Mouse (Mus musculus) forebrain, embryonic 14.5 days (tissue): ENCODE data around the gene Arpin. TPM values are rescaled to one million over a fixed set of nuclear protein-coding genes. Genes with fewer than 3 reads are reported as not detected.

Source experiments
- ATAC-seq: fragments of 200-750 bp; cut with Nextera tagmentation; 2 replicates; pipeline ENCODE4 v1.8.0; 2017; ENCODE audit warnings: mild to moderate bottlenecking, moderate library complexity
- DNase-seq: peaks from one replicate; pipeline ENCODE4 v3.0.0-alpha.2; 2015; ENCODE audit warnings: low spot score
- H3K27ac ChIP-seq: fragments of 300-500 bp; sonication (generic); 2 replicates; pipeline ENCODE4 v1.5.1; 2014; ENCODE audit warnings: low read depth, mild to moderate bottlenecking, control low read depth, low read length, moderate library complexity
- H3K27me3 ChIP-seq: fragments of 300-500 bp; sonication (generic); replicated peaks from 2 replicates; pipeline ENCODE4 v1.6.1; 2014; ENCODE audit warnings: low read length, control low read depth, mixed read lengths; ENCODE audit not compliant: control insufficient read depth, insufficient read depth
- H3K36me3 ChIP-seq: fragments of 300-500 bp; sonication (generic); 2 replicates; pipeline ENCODE4 v1.6.1; 2014; ENCODE audit warnings: low read length, control low read depth; ENCODE audit not compliant: control insufficient read depth, insufficient read depth
- H3K4me1 ChIP-seq: fragments of 300-500 bp; sonication (generic); 2 replicates; pipeline ENCODE4 v1.6.1; 2014; ENCODE audit warnings: antibody characterized with exemption, low read length, control low read depth; ENCODE audit not compliant: control insufficient read depth, insufficient read depth
- H3K4me2 ChIP-seq: fragments of 300-500 bp; sonication (generic); 2 replicates; pipeline ENCODE4 v1.6.1; 2014; ENCODE audit warnings: mild to moderate bottlenecking, control low read depth, low read length
- H3K4me3 ChIP-seq: fragments of 300-500 bp; sonication (generic); 2 replicates; pipeline ENCODE4 v1.5.1; 2014; ENCODE audit warnings: low read depth, low read length, control low read depth
- H3K9ac ChIP-seq: fragments of 300-500 bp; sonication (generic); 2 replicates; pipeline ENCODE4 v1.6.1; 2014; ENCODE audit warnings: mild to moderate bottlenecking, low read length, control low read depth, moderate library complexity
- H3K9me3 ChIP-seq: fragments of 300-500 bp; sonication (generic); replicated peaks from 2 replicates; pipeline ENCODE4 v1.6.1; 2016; ENCODE audit warnings: low read length, control low read depth, mixed read lengths; ENCODE audit not compliant: control insufficient read depth
- WGBS: fragments of 180-500 bp; shearing (Covaris S2); extraction: QIAGEN DNeasy Blood & Tissue Kit; methylation state at CpG from one replicate; pipeline ENCODE4 v1.1.7; 2014; 5-methylcytosine and 5-hydroxymethylcytosine counted together
- polyA plus RNA-seq: library from polyadenylated mRNA; unstranded; fragments of >200 nt; fragmentation: Nextera tagmentation; extraction: Ambion mirVana; gene quantifications from 2 replicates; pipeline ENCODE4 v1.2.1, GENCODE M21; 2014

Arpin gene
- polyA plus RNA-seq, 1 experiment from 2014 or later = 17.3 TPM

DNA sequence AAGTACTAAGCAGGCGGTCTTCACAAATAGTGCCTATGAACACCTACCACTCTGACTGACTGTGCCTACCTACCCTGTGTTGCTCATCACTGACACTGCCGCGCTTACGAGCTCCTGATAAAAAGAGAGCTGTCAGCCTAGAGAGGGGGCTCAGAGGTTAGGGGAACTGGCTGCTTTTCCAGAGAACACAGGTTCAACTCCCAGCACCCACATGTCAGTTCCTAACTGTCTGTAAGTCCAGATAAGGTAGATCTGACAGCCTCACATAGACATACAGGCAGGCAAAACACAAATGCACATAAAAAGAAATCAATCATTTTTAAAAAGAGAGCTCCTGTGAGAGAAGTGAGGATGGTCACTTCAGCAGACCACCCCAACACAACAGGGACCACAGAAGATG is 30.0 kb downstream of the Arpin start:
- no peak overlapping the region for H3K4me2 ChIP-seq
- no peaks in the 10 kb centered on the region for H3K4me1 ChIP-seq
- peaks cover 82% of the 10 kb centered on the region for H3K36me3 ChIP-seq
- no peak overlapping the region for H3K27ac ChIP-seq
- DNase-seq = no peak
- no peak for ATAC-seq
- no peak overlapping the region for H3K4me3 ChIP-seq
- no peaks in the 10 kb centered on the region for H3K9me3 ChIP-seq
- H3K27me3 ChIP-seq = no peaks in the 10 kb centered on the region
- no peak overlapping the region for H3K9ac ChIP-seq
- WGBS = 97% methylated on average over 4 of the region's 4 CpGs

DNA sequence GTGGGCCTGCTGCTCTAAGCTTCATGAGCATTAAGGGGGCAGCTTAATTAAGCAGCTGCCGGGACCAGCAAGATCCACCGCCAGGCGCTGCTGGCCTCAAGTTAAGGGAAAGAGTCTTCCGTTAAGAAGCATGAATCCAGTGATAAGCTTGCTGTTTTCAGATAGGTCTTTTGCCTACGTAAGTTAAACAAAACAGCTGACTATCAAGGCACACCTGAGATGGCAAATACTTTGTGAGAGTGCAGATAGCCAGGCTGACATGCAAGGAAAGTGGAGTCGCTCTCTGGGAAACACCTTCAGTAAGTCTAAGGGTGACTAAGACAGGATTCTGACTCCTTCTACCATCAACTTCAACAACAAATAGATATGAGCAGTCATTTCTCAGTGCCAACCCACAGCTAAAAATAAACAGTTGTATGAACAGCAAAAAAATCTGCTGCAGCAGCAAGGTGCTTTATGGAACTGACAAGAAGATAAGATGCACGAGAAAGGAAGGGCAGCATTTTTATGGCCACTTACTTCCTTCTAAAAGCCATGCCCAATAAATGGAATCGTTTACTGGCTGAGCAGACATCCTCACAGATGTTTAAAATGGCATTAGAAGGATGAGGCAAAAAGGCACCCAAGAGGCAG is 31.9 kb downstream of the Arpin start:
- Histone ChIP-seq H3K9ac (no peak overlapping the region), H3K4me3 (no peak overlapping the region), H3K4me2 (no peak overlapping the region), H3K27me3 (no peaks in the 10 kb centered on the region), H3K36me3 (peaks cover 75% of the 10 kb centered on the region), H3K4me1 (no peaks in the 10 kb centered on the region), H3K9me3 (no peaks in the 10 kb centered on the region), H3K27ac (no peak overlapping the region)
- DNase-seq (no peak), ATAC-seq (no peak)
- WGBS = 91% methylated on average over 8 of the region's 8 CpGs

DNA sequence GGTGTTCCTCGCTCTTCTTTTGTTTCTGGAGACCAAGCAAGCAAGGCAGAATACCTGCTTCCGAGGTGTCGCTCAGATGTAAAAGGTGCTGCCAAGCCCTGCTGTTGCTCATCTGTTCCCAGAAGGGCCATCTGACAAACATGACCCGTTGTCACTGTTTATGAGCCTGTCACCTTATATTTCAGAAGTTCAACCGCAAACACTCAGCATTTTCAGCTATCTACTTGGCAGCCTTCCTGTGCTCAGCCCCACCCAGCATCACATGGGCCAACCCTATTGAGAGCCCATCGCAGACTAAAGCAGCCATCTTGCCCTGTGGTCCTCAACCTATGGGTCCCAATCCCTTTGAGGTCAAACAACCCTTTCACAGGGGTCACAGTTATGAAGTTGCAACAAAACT is 34.4 kb downstream of the Arpin start:
- DNase-seq = no peak
- H3K4me3 ChIP-seq = no peak overlapping the region
- H3K9me3 ChIP-seq = no peaks in the 10 kb centered on the region
- ATAC-seq = no peak
- H3K27ac ChIP-seq = no peak overlapping the region
- H3K36me3 ChIP-seq = peaks cover 59% of the 10 kb centered on the region
- H3K4me2 ChIP-seq = no peak overlapping the region
- WGBS = 97% methylated on average over 6 of the region's 6 CpGs
- no peak overlapping the region for H3K9ac ChIP-seq
- H3K4me1 ChIP-seq = no peaks in the 10 kb centered on the region
- no peaks in the 10 kb centered on the region for H3K27me3 ChIP-seq

DNA sequence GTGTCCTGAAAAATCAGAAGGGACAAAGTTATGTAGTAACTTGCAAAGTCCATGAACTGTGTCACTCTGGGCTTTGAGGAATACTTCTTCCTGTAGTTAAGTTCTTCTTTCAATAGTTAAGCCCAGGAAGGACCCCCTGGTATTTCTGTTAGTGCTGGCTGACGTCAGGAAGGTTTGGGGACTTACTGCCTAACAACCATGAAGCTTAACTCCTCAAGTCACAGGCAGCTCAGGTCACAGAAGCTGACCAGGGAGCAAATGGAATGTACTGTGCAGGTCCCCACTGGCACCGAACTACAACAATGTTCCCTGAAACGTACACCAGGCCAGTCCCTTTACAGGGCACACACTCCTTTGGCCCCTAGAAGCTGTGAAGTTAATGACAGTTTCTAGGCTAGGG is 39.9 kb downstream of the Arpin start:
- no peak overlapping the region for H3K4me3 ChIP-seq
- no peaks in the 10 kb centered on the region for H3K4me1 ChIP-seq
- DNase-seq (no peak), ATAC-seq (no peak)
- H3K27me3 ChIP-seq = no peaks in the 10 kb centered on the region
- peaks cover 58% of the 10 kb centered on the region for H3K36me3 ChIP-seq
- H3K9me3 ChIP-seq = no peaks in the 10 kb centered on the region
- 81% methylated on average over 3 of the region's 3 CpGs for WGBS
- H3K27ac ChIP-seq = no peak overlapping the region
- no peak overlapping the region for H3K4me2 ChIP-seq
- no peak overlapping the region for H3K9ac ChIP-seq

DNA sequence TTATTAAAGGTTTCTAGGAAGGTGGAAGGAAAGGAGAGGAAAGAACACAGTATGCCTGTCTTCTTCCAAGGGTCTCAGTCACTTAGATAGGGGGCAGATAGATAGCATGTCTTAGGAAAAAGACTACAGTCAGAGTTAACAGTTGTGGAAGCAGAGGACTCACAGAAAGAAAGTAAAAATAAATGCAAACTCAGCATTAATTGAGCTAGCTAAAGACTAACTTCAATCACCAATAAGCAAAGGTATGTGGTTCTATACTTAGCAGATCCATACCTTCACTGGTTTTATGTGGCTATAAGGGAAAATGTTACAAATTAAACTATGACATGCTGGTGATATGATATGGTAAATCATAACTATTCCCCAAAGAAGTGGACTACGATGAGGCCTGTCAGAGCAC is 40.4 kb downstream of the Arpin start:
- Histone ChIP-seq H3K27ac (no peak overlapping the region), H3K4me1 (no peaks in the 10 kb centered on the region), H3K9ac (no peak overlapping the region), H3K4me2 (no peak overlapping the region), H3K27me3 (no peaks in the 10 kb centered on the region), H3K4me3 (no peak overlapping the region), H3K9me3 (no peaks in the 10 kb centered on the region), H3K36me3 (peaks cover 57% of the 10 kb centered on the region)
- ATAC-seq (no peak), DNase-seq (no peak)
- WGBS = 91% methylated on average over 1 of the region's 1 CpGs

DNA sequence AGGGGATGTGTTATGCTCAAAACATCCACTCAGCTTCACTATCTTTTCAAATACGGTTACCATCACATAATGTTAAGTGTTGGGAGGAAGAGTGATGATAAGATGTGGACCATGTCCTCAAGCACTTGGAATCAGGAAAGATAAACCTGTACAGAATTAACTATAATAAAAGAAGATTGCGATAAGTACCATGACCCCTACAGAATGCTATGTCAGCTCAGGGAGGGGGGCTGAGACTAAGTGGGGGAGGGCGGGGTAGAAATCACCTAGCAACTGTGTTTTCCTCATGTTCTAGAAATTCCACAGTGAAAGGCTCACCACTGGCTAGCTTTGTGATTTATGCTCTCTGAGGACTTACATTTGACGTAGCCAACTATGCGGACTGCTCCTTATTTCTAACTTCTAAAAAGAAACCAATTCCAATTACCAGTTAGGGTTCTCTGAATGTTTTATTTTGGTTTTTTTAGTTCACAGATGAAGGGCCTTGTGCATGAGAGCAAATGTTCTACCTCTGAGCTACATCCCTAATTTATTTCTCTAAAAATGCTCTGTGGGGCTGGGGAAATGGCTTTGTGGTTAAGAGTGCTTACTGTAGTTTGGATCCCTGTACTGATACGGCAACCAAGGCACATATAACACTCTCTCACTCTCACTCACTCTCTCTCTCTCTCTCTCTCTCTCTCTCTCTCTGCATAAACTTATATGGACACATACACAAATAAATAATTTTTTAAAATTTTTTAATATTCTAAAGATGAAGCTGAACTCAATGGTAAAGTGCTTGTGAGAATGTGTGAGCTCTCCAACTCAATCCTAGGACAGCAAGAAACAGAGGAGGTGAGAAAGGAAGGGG is 42.4 kb downstream of the Arpin start:
- no peak overlapping the region for H3K4me3 ChIP-seq
- peaks cover 60% of the 10 kb centered on the region for H3K36me3 ChIP-seq
- no peaks in the 10 kb centered on the region for H3K9me3 ChIP-seq
- no peak overlapping the region for H3K4me2 ChIP-seq
- no peak overlapping the region for H3K9ac ChIP-seq
- H3K27ac ChIP-seq = no peak overlapping the region
- no peaks in the 10 kb centered on the region for H3K4me1 ChIP-seq
- ATAC-seq = no peak
- 92% methylated on average over 6 of the region's 6 CpGs for WGBS
- no peak for DNase-seq
- no peaks in the 10 kb centered on the region for H3K27me3 ChIP-seq

DNA sequence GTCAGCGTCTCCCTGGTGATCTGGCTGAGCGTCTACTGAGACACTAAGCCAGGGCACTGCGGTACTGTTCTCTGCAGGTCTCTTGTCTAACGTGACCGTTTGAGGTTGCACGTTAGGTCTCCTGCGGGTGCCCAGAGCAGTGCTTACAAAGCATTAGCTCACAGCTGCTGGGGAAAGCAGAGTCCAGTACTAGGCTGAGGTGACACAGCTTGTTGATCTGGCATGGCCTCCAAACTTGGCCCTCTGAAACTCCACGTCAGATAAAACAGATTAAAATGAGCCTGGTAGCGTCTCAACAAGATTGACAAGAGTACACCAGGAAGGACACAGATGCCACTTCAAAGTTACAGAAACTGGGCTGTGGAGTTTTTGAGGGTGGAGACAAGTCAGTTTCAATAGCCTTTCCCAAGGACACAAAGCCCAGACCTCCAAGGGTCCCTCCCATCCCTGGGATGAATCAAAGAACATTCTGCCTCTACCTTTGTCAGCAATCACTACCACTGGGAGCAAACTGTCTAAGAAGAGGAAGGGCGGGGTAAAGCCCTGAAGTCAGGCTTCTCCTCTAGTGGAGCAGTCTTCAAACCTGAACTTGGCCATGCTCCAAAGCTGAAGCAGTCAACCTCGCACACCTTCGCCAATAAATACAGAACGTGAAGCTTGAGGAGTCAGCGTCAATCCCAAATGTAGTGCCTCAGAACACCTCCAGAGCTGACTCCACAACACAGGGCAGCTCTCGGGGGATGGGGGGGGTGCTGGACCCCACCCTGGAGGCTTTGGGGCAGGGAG is 44.5 kb downstream of the Arpin start:
- H3K27me3 ChIP-seq = no peaks in the 10 kb centered on the region
- no peaks in the 10 kb centered on the region for H3K9me3 ChIP-seq
- no peak overlapping the region for H3K9ac ChIP-seq
- H3K4me1 ChIP-seq = no peaks in the 10 kb centered on the region
- no peak for DNase-seq
- 92% methylated on average over 15 of the region's 15 CpGs for WGBS
- no peak for ATAC-seq
- no peak overlapping the region for H3K27ac ChIP-seq
- H3K4me3 ChIP-seq = no peak overlapping the region
- peaks cover 56% of the 10 kb centered on the region for H3K36me3 ChIP-seq
- no peak overlapping the region for H3K4me2 ChIP-seq

DNA sequence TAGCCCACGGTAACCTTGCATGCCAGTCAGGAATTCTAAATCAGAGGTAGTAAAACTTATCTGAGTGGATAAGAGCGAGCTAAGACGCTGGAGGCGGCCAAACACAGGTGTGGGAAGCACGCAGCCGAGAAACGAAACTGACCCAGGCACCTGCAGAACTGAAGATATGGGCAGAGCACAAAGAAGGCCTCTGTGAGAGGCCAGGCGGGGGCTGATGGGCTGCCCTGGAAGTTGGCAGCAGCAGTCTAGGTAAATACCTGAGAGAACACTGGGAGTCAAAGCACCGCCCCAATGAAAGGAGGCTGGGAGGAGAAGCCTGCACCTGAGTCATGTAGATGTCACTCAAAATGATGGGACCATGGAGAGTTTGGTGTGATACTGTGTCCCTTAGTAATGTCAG is 46.6 kb downstream of the Arpin start:
- no peak overlapping the region for H3K27ac ChIP-seq
- peaks cover 49% of the 10 kb centered on the region for H3K36me3 ChIP-seq
- DNase-seq (no peak), ATAC-seq (no peak)
- no peaks in the 10 kb centered on the region for H3K9me3 ChIP-seq
- no peak overlapping the region for H3K4me3 ChIP-seq
- WGBS = 94% methylated on average over 9 of the region's 9 CpGs
- no peaks in the 10 kb centered on the region for H3K4me1 ChIP-seq
- no peak overlapping the region for H3K4me2 ChIP-seq
- H3K27me3 ChIP-seq = no peaks in the 10 kb centered on the region
- no peak overlapping the region for H3K9ac ChIP-seq
